Mouse (Mus musculus) limb, embryonic 15.5 days (tissue): ENCODE results near the gene Gpr35. TPM values are rescaled to one million over a fixed set of nuclear protein-coding genes. Genes with fewer than 3 reads are reported as not detected.

ENCODE experiments used
- ATAC-seq: fragments of 200-750 bp; cut with Nextera tagmentation; 2 replicates; pipeline ENCODE4 v1.8.0; 2017; ENCODE audit warnings: low read depth, moderate TSS enrichment; ENCODE audit not compliant: insufficient number of reproducible peaks, low FRiP score, low TSS enrichment
- H3K27ac ChIP-seq: fragments of 300-500 bp; sonication (generic); 2 replicates; pipeline ENCODE4 v1.5.1; 2015; ENCODE audit warnings: moderate library complexity, mild to moderate bottlenecking, inconsistent platforms
- H3K27me3 ChIP-seq: fragments of 300-500 bp; sonication (generic); 2 replicates; pipeline ENCODE4 v1.6.1; 2015; ENCODE audit warnings: inconsistent platforms
- H3K36me3 ChIP-seq: fragments of 300-500 bp; sonication (generic); 2 replicates; pipeline ENCODE4 v1.6.1; 2015; ENCODE audit warnings: inconsistent platforms
- H3K4me1 ChIP-seq: fragments of 300-500 bp; sonication (generic); 2 replicates; pipeline ENCODE4 v1.6.1; 2015; ENCODE audit warnings: inconsistent platforms
- H3K4me2 ChIP-seq: fragments of 300-500 bp; sonication (generic); 2 replicates; pipeline ENCODE4 v1.6.1; 2015; ENCODE audit warnings: mild to moderate bottlenecking, inconsistent platforms
- H3K4me3 ChIP-seq: fragments of 300-500 bp; sonication (generic); 2 replicates; pipeline ENCODE4 v1.5.1; 2015; ENCODE audit warnings: mild to moderate bottlenecking, inconsistent platforms
- H3K9ac ChIP-seq: fragments of 300-500 bp; sonication (generic); 2 replicates; pipeline ENCODE4 v1.6.1; 2015; ENCODE audit warnings: inconsistent platforms
- H3K9me3 ChIP-seq: fragments of 300-500 bp; sonication (generic); 2 replicates; pipeline ENCODE4 v1.6.1; 2016; ENCODE audit warnings: inconsistent platforms
- WGBS: fragments of 180-500 bp; shearing (Covaris S2); methylation state at CpG from one replicate; pipeline ENCODE4 v1.1.7; 2015; 5-methylcytosine and 5-hydroxymethylcytosine counted together
- polyA plus RNA-seq: library from polyadenylated mRNA; unstranded; fragments of >200 nt; fragmentation: Nextera tagmentation; extraction: Ambion mirVana; gene quantifications from 2 replicates; pipeline ENCODE4 v1.2.1, GENCODE M21; 2015

The Gpr35 gene
- polyA plus RNA-seq, 1 experiment from 2014 or later, result 2.5 TPM

DNA sequence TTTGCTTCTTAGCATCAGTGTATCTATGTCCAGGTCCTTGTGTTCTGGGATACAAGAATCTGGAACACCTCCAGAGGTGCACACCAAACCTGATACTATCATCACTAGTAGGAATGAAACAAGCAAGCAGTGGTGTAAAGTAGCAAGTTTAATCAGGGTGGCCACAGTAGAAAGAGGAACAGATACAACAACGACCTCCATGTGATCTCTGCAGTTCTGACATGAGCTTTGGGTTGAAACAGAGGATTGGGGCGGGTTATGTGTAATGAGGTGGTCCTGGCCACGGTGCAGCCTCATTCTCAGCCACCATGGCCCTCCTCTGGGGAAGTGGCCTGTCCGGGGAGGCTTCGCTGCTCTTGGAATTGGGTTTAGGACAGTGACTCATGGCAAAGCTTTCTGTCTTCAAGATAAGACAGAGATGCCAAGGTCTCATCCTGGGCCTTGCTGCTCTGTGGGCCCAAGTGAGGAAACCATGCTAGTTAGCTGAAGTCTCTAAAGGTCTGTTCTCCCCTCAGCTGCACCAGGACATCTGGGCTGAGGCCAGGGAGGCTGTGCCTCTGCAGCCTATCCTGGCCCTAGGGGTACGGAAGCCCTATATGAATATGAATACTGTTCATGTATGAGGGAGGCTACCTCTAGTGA, 41.7 kb downstream of the Gpr35 start:
- Histone ChIP-seq H3K9ac (no peak overlapping the region), H3K27me3 (no peaks in the 10 kb centered on the region), H3K9me3 (no peaks in the 10 kb centered on the region), H3K4me2 (no peak overlapping the region), H3K4me3 (no peak overlapping the region), H3K36me3 (no peaks in the 10 kb centered on the region), H3K4me1 (peaks cover 3% of the 10 kb centered on the region; the same call in 1 of the 2 replicates), H3K27ac (no peak overlapping the region)
- 83% methylated on average over 6 of the region's 6 CpGs for WGBS
- ATAC-seq, result no peak

DNA sequence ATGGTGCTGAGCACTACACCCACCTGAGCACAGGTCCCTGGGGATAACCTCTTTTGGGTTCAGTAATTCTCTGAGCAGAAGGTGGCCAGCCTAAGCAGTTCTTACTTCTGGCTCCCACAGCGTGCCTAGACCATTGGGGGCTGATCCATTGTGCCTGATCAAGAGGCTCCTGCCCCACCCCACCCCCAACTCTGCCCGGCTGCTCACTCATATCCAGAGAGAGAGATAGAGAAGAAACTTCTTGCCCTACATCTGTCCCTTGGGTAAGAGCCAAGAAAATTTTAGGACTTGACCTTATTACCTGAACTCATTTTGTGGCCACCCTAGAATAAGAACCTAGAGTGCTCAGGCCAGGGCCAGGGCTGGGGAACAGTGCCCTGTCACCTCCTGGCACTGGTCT, 42.2 kb downstream of the Gpr35 start:
- H3K9me3 ChIP-seq, result no peaks in the 10 kb centered on the region
- no peak for ATAC-seq
- H3K36me3 ChIP-seq, result no peaks in the 10 kb centered on the region
- no peak overlapping the region for H3K4me2 ChIP-seq
- H3K4me1 ChIP-seq, result peaks cover 3% of the 10 kb centered on the region; the same call in 1 of the 2 replicates
- no peak overlapping the region for H3K9ac ChIP-seq
- no peak overlapping the region for H3K4me3 ChIP-seq
- 77% methylated on average over 2 of the region's 2 CpGs for WGBS
- no peaks in the 10 kb centered on the region for H3K27me3 ChIP-seq
- no peak overlapping the region for H3K27ac ChIP-seq

DNA sequence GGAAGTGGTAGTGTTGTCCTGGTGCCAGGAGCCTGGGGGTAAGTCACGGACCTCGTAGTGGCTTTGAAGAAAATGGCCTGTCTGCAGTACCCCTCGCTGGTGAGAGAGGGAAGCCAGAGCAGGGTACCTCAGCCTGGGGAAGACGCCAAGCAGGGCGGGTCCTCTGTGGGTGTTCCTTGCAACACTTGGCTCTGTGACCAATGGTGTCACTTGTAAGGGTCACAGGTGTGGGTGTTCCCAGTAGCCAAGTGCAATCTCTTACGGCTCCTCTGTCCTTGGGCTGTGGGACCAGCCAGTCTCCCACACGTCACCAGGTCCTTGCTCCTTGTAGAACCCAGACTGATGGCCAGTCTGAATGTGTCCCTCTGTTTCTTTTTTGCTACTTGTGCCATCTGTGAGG, 55.4 kb downstream of the Gpr35 start, which contains the start of gene Aqp12:
Aqp12 (plus strand) TSS at position 274 of the 400 bp plus-strand sequence.
- Histone ChIP-seq H3K36me3 (no peaks in the 10 kb centered on the region), H3K9me3 (no peaks in the 10 kb centered on the region), H3K27ac (no peak within 1 kb of the TSS), H3K27me3 (0 out of 2 replicates have a peak, but pooled peaks cover 6% of the 10 kb centered on the region), H3K9ac (no peak within 1 kb of the TSS), H3K4me3 (no peak within 1 kb of the TSS), H3K4me1 (no peaks in the 10 kb centered on the region), H3K4me2 (no peak within 1 kb of the TSS)
- ATAC-seq, result no peak
- WGBS, result 69% methylated on average over 7 of the region's 7 CpGs

DNA sequence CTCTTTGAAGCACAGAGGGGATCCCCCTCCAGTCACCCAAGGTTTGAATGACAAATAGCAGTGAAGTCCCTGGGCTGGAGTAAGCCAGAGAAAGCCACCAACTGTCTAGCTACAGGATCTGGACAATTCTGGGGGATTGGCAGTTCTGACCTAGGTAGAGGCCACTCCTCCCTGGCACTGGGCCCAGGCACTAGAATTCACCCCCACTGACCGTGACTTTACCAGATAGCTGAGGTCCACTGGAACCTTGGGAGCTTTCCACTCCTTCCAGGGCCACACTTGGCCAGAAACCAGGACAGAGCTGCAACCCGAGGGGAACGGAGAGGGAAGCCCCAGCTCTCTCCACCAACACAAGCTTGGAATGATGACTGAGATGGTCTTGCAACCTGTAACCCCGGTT, 58.5 kb downstream of the Gpr35 start:
- WGBS, result 63% methylated on average over 4 of the region's 4 CpGs
- H3K27ac ChIP-seq, result no peak overlapping the region
- no peak overlapping the region for H3K9ac ChIP-seq
- H3K4me3 ChIP-seq, result no peak overlapping the region
- no peaks in the 10 kb centered on the region for H3K9me3 ChIP-seq
- H3K36me3 ChIP-seq, result no peaks in the 10 kb centered on the region
- no peak overlapping the region for H3K4me2 ChIP-seq
- H3K4me1 ChIP-seq, result no peaks in the 10 kb centered on the region
- H3K27me3 ChIP-seq, result 0 out of 2 replicates have a peak, but pooled peaks cover 6% of the 10 kb centered on the region
- ATAC-seq, result no peak

DNA sequence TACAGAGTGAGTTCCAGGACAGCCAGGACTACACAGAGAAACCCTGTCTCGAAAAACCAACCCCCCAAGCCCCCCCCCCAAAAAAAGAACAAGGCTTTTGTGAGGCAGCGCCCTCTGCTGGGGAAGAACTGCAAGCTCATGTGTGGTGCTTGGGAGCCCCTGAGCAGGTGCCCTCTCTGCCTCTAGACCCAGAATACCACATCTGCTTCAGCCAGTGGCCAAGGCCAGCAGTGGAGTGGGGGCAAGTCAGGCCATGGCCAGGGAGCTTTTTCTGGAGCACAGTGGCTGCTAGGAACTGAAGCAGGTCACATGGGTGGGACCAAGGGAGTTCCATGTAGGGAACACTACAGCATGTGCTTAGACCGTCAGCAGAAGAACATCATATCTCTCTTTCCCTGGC, 60.1 kb downstream of the Gpr35 start:
- 30% methylated on average over 3 of the region's 3 CpGs for WGBS
- Histone ChIP-seq H3K4me3 (no peak overlapping the region), H3K27ac (no peak overlapping the region), H3K4me1 (no peaks in the 10 kb centered on the region), H3K9ac (no peak overlapping the region), H3K27me3 (0 out of 2 replicates have a peak, but pooled peaks cover 6% of the 10 kb centered on the region), H3K36me3 (no peaks in the 10 kb centered on the region), H3K4me2 (no peak overlapping the region), H3K9me3 (no peaks in the 10 kb centered on the region)
- ATAC-seq, result no peak

DNA sequence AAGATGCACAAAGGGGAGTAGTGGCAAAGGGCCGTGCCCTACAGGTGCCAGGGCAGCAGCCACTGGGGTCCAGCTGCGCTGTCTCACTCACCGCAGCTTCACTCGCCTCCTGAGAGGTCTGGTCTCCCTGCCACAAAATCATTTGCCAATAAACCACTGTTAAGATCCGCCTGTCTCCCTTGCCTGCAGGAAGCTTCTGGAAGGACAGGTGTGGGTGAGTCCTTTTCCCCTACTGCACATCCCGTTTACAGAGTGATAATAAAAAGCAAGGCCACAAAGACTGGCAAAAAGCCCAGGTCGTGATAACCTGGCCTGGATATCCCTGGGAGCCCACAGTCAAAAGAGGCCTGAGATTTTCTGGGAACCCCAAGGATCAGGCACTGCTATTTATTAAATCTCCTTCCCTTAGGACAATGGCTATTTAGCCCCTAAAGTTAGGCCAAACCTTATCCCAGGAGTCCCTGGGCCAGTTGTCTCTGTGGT, 61.5 kb downstream of the Gpr35 start:
- Histone ChIP-seq H3K4me2 (no peak overlapping the region), H3K9me3 (no peaks in the 10 kb centered on the region), H3K4me3 (no peak overlapping the region), H3K27me3 (no peaks in the 10 kb centered on the region), H3K4me1 (no peaks in the 10 kb centered on the region), H3K9ac (no peak overlapping the region), H3K27ac (no peak overlapping the region), H3K36me3 (no peaks in the 10 kb centered on the region)
- WGBS, result 57% methylated on average over 7 of the region's 7 CpGs
- ATAC-seq, result no peak

DNA sequence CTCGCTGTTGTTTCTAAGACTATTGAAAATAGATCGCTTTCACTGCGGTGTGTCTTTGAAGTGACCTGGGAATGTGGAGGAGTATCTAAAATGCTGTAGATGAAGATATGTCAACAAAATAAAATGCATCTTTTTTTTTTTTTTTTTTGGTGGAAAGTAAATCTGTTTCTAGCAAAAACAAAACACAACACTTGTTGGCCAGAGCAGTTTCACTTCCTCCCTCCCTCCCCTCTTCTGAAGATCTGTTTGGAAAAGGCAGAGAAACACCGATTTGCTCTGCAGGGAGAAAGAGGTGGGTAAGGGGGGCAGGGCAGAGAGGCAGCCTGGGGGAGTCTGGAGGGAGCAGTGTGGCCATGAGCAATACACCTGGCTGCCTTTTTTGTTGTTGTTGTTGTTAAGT, 62.7 kb downstream of the Gpr35 start:
- H3K27me3 ChIP-seq, result no peaks in the 10 kb centered on the region
- no peaks in the 10 kb centered on the region for H3K4me1 ChIP-seq
- H3K36me3 ChIP-seq, result no peaks in the 10 kb centered on the region
- no peak overlapping the region for H3K27ac ChIP-seq
- no peak overlapping the region for H3K4me3 ChIP-seq
- 78% methylated on average over 4 of the region's 4 CpGs for WGBS
- H3K9me3 ChIP-seq, result no peaks in the 10 kb centered on the region
- H3K4me2 ChIP-seq, result no peak overlapping the region
- ATAC-seq, result no peak
- H3K9ac ChIP-seq, result no peak overlapping the region

DNA sequence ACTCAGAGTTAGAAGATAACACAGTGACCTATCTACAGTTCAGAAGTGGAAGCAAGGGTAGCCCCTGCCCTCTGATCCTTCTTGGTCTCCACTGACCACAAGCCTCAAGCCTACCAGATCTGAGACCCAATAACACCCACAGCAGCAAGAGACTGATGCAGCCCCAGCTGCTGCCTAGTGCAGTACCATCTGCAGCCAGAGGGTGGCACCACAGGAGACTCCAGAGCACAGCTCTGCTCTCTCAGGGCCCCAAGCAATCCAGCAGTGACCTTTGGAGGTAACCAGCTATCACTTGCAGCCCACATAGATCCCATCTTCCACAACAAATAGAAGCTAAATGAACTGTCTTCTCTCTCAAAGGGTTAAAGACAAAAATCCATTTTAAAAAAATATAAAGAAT, 63.8 kb downstream of the Gpr35 start:
- Histone ChIP-seq H3K36me3 (no peaks in the 10 kb centered on the region), H3K4me1 (no peaks in the 10 kb centered on the region), H3K9ac (no peak overlapping the region), H3K4me3 (no peak overlapping the region), H3K9me3 (no peaks in the 10 kb centered on the region), H3K27me3 (no peaks in the 10 kb centered on the region), H3K27ac (no peak overlapping the region), H3K4me2 (no peak overlapping the region)
- no peak for ATAC-seq

DNA sequence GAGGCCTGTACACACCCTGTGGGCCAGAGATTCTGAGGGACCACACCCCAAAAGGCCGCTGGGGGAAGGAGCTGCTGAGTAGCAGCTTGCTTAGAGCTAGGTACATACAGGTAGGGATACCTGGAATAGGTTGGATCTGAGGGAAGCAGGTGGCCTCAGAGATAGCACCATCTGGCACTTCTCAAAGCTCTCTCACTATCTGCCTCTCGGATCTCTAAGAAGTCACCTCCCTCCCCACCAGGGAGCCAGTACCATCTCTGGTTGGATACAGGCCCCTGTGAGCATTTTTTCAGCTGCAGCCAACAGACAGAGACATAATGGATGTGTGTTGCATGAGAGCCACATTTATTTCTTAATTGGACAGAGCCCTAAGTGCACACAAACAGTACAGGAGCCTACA, 64.5 kb downstream of the Gpr35 start:
- Histone ChIP-seq H3K27ac (no peak overlapping the region), H3K9ac (no peak overlapping the region), H3K36me3 (no peaks in the 10 kb centered on the region), H3K4me2 (no peak overlapping the region), H3K4me3 (no peak overlapping the region), H3K27me3 (no peaks in the 10 kb centered on the region), H3K9me3 (no peaks in the 10 kb centered on the region), H3K4me1 (no peaks in the 10 kb centered on the region)
- no peak for ATAC-seq
- WGBS, result 62% methylated on average over 2 of the region's 2 CpGs

DNA sequence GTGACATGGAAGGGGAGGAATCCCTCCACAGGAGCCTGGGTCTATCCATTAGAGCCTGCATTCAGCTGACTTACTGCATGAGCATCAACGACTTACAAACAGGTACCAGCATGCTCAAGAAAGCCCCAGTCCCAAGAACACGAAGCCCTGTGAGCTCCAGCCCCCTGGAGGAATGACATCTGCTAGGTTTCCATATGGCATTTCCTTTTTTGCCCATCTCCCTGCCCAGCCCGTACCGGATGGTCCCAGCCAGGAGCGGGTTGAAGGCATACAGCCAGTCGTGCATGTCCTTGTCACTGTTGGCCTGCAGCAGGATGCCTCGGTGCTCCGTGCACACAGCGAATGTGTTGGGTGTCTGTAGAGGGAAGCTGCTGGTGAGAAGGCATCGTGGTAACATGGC, 68.1 kb downstream of the Gpr35 start:
- Histone ChIP-seq H3K36me3 (no peaks in the 10 kb centered on the region), H3K4me3 (no peak overlapping the region)
- WGBS, result 82% methylated on average over 10 of the region's 10 CpGs

DNA sequence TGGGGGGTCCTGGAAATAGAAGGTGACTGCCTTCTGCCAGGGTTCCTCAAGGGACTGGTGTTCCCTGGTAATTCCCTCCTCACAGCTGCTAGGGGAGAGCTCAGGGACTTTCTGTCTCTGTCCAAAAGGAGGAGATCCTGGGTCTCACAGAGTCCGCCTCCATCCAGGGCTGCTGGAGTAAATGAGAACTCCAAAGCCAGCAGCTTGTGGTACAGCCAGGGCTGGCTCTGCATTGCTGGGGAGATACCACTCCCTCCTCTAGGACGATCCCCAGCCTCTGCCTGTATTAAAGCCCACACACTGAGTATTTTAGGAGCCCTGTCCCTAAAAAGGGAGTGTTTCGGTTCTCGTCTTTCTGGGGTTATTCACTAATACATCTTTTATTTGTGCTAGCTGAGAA, 69.9 kb downstream of the Gpr35 start:
- no peaks in the 10 kb centered on the region for H3K4me1 ChIP-seq
- H3K9me3 ChIP-seq, result no peaks in the 10 kb centered on the region
- no peaks in the 10 kb centered on the region for H3K27me3 ChIP-seq
- no peak overlapping the region for H3K4me3 ChIP-seq
- no peak overlapping the region for H3K9ac ChIP-seq
- H3K36me3 ChIP-seq, result no peaks in the 10 kb centered on the region
- H3K27ac ChIP-seq, result no peak overlapping the region
- no peak overlapping the region for H3K4me2 ChIP-seq
- 71% methylated on average over 4 of the region's 4 CpGs for WGBS
- no peak for ATAC-seq

More for the DNA sequence above, 68.1 kb downstream of the Gpr35 start:
- H3K4me1 ChIP-seq, result no peaks in the 10 kb centered on the region
- no peak overlapping the region for H3K27ac ChIP-seq
- no peaks in the 10 kb centered on the region for H3K9me3 ChIP-seq
- no peaks in the 10 kb centered on the region for H3K27me3 ChIP-seq
- no peak overlapping the region for H3K9ac ChIP-seq
- no peak overlapping the region for H3K4me2 ChIP-seq
- no peak for ATAC-seq

DNA sequence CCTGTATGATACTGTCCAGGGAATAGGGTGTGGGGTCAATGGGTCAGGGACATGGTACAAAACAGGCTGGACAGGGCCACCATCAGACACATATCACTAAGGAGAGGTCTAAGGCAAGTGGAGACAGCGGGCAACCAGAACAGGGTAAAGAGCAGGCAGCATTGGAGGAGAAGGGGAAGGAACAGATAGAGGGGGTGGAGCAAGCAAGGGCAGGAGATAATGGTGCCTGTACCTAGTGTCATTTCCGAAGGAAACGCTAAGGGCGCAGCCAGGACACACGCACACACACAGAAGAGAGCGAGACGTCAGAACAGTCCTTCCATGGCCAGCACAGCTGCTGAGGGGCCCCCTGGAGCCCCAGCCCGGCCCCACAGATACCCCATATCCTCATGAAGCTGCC, 75.9 kb downstream of the Gpr35 start:
- no peak overlapping the region for H3K9ac ChIP-seq
- H3K27me3 ChIP-seq, result no peaks in the 10 kb centered on the region
- no peak overlapping the region for H3K4me3 ChIP-seq
- WGBS, result 87% methylated on average over 8 of the region's 8 CpGs
- H3K36me3 ChIP-seq, result no peaks in the 10 kb centered on the region
- no peak for ATAC-seq
- no peak overlapping the region for H3K27ac ChIP-seq
- no peak overlapping the region for H3K4me2 ChIP-seq
- no peaks in the 10 kb centered on the region for H3K9me3 ChIP-seq
- no peaks in the 10 kb centered on the region for H3K4me1 ChIP-seq

DNA sequence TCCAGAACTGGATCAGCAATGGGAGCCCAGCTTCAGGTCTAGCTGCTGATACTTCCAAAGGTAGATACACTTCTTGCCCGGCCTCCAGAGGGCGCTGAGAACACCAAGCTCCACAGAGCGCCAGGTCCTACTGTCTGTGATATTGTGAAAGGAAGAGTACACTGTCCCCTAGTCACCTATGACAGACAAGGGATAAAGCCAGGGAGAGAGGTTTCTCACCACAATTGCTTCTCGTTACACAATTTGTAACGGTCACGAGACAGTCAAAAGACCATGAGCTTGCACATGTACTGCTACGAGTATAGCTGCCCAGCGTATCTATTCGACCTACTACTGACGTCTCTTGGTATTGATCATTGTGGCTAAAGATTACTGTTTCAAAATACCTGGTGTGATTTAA, 78.7 kb downstream of the Gpr35 start:
- no peaks in the 10 kb centered on the region for H3K27me3 ChIP-seq
- 92% methylated on average over 10 of the region's 10 CpGs for WGBS

More for the DNA sequence above, 78.7 kb downstream of the Gpr35 start:
- ATAC-seq, result no peak
- Histone ChIP-seq H3K4me2 (no peak overlapping the region), H3K4me3 (no peak overlapping the region), H3K9ac (no peak overlapping the region), H3K9me3 (no peaks in the 10 kb centered on the region), H3K36me3 (no peaks in the 10 kb centered on the region), H3K27ac (no peak overlapping the region), H3K4me1 (no peaks in the 10 kb centered on the region)
